ENCODE assay signal across 8 mouse cellular contexts in the genomic region with DNA sequence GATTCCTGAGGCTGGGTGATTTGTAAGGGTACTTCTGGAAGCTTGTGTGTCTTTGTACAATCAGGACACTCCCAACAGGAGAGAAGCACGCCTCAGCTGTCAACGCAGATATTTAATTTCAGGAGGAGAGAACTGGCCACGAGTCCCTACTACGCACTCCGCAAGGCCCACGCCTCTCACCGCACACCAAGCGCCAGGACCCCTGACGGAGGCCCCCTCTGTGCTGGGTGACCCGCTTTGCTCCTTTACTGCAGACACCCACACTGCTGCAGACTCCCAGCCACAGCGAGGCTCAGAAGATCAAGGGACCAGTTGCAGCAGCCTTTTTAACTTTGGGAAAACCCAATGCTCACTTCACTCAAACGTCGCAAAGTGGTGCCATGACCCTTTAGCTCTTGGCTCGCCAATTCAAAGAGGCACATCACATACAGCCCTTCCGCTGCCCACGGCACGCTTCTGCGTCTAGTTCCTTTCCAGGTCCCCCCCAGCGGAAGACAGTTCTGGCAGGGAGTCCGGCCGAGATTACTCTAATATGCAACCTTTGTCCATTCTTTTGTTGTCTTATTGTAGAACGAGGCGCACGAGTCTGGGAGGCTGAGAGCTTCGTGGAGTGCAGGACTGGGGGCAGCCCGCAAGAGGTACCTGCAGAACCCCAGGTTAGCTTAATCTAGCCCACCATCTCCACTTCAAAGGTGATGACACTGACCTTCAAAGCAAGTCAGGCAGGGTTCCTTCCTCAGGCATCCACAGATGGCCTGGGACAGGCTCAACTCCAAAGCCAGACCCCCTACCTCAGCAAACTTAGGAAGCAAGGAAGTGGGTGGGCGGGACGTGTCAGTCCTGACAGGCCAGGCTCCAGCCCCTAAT. TPM values are rescaled to one million over a fixed set of nuclear protein-coding genes. Genes with fewer than 3 reads are reported as not detected.
DNase-seq lines count a peak whose midpoint lies in the region; ATAC-seq and TF ChIP-seq lines count a peak whose summit lies in the region.

No protein-coding gene starts in this region.

- WGBS in heart, embryonic 15.5 days, result 21% methylated on average over 28 of the region's 28 CpGs
- WGBS in liver, embryonic 12.5 days (ENCODE audit: insufficient replicate concordance), result 41% methylated on average over 28 of the region's 28 CpGs
- 43% methylated on average over 28 of the region's 28 CpGs for WGBS in stomach, postnatal 0 days

- no peak for TF ChIP-seq CTCF in stomach, postnatal 0 days (IDR thresholded peaks at IDR 0.05; ENCODE audit: low read depth)

- H3K36me3 ChIP-seq in heart, embryonic 15.5 days, result no peaks in the 10 kb centered on the region
- H3K36me3 ChIP-seq in liver, embryonic 12.5 days, result peaks cover 4% of the 10 kb centered on the region; the same call in 1 of the 2 replicates
- H3K36me3 ChIP-seq in stomach, postnatal 0 days (ENCODE audit: control insufficient read depth, insufficient read depth, low read length), result no peaks in the 10 kb centered on the region

- no peaks in the 10 kb centered on the region for H3K27me3 ChIP-seq in heart, embryonic 15.5 days
- no peaks in the 10 kb centered on the region for H3K27me3 ChIP-seq in liver, embryonic 12.5 days (replicated peaks)
- no peaks in the 10 kb centered on the region for H3K27me3 ChIP-seq in stomach, postnatal 0 days (ENCODE audit: control insufficient read depth, insufficient read depth, low read length)

- H3K9me3 ChIP-seq in heart, embryonic 15.5 days (replicated peaks), result no peaks in the 10 kb centered on the region
- no peaks in the 10 kb centered on the region for H3K9me3 ChIP-seq in liver, embryonic 12.5 days (replicated peaks)
- no peaks in the 10 kb centered on the region for H3K9me3 ChIP-seq in stomach, postnatal 0 days (ENCODE audit: control insufficient read depth, low read length)

- H3K27ac ChIP-seq in heart, embryonic 15.5 days, result peak overlapping the region; percentile 95
- H3K27ac ChIP-seq in liver, embryonic 12.5 days, result 0 out of 2 replicates have a peak overlapping the region, but pooled peaks have one; percentile 74
- no peak overlapping the region; the same call in 1 of the 2 replicates for H3K27ac ChIP-seq in stomach, postnatal 0 days (replicated peaks)

- H3K4me3 ChIP-seq in heart, embryonic 15.5 days, result peak overlapping the region; percentile 87
- peak overlapping the region; percentile 72 for H3K4me3 ChIP-seq in liver, embryonic 12.5 days
- H3K4me3 ChIP-seq in stomach, postnatal 0 days (ENCODE audit: low read depth, low read length), result peak overlapping the region; percentile 81

- no peak for TF ChIP-seq EP300 in stomach, postnatal 0 days (optimal IDR thresholded peaks at IDR 0.05)

- peak overlapping the region; percentile 90 for H3K4me2 ChIP-seq in heart, embryonic 15.5 days
- peak overlapping the region; percentile 96 for H3K4me2 ChIP-seq in liver, embryonic 12.5 days
- peak overlapping the region; percentile 95 for H3K4me2 ChIP-seq in stomach, postnatal 0 days (replicated peaks; ENCODE audit: low read depth)

- peak overlapping the region; percentile 94 for H3K9ac ChIP-seq in heart, embryonic 15.5 days
- peak overlapping the region; percentile 84 for H3K9ac ChIP-seq in liver, embryonic 12.5 days
- peak overlapping the region; percentile 76 for H3K9ac ChIP-seq in stomach, postnatal 0 days (ENCODE audit: low read length)

- DNase-seq in lung, postnatal 10 days, result peak; percentile 34
- DNase-seq in lung, postnatal 14 days, result no peak
- peak; percentile 32 for DNase-seq in cerebellum, adult 9-10 months
- no peak for DNase-seq in stomach, postnatal 0 days (ENCODE audit: low spot score)
- DNase-seq in right cerebral cortex, postnatal 4 days, result no peak
- no peak for DNase-seq in spleen, adult 18-20 months

- peaks cover 61% of the 10 kb centered on the region for H3K4me1 ChIP-seq in heart, embryonic 15.5 days (replicated peaks)
- peaks cover 28% of the 10 kb centered on the region for H3K4me1 ChIP-seq in liver, embryonic 12.5 days
- H3K4me1 ChIP-seq in stomach, postnatal 0 days (replicated peaks; ENCODE audit: control insufficient read depth, insufficient read depth), result no peaks in the 10 kb centered on the region; the same call in 1 of the 2 replicates

- ATAC-seq in heart, embryonic 15.5 days (replicated peaks; ENCODE audit: insufficient number of reproducible peaks, insufficient read depth, low FRiP score, low read depth), result no peak
- peak; percentile 43; the same call in 1 of the 2 replicates for ATAC-seq in liver, embryonic 12.5 days
- no peak for ATAC-seq in stomach, postnatal 0 days (ENCODE audit: low FRiP score, low TSS enrichment)

RNA-seq across cellular contexts. Expression of gene Smyd2, which starts 1.2 kb away (rescaled TPM):
- polyA plus RNA-seq in heart, embryonic 15.5 days (2015; fragmentation: Nextera tagmentation; extraction: Ambion mirVana), result 208 and 210 TPM in 2 replicates
- 49.0 and 53.4 TPM in 2 replicates for polyA plus RNA-seq in liver, embryonic 12.5 days (2016; fragmentation: Nextera tagmentation; extraction: Ambion mirVana)
- polyA plus RNA-seq in stomach, postnatal 0 days (2015; fragmentation: Nextera tagmentation; extraction: Ambion mirVana), result 59.0 and 61.7 TPM in 2 replicates

Comparison
In these comparisons a context has a peak if more than half of its experiments do, and no peak if none do; other contexts are left out.
1. DNase-seq: peak in lung, postnatal 10 days (single experiment) and cerebellum, adult 9-10 months (single experiment); none in lung, postnatal 14 days (single experiment), stomach, postnatal 0 days (single experiment), right cerebral cortex, postnatal 4 days (single experiment) and spleen, adult 18-20 months (0 of 2).
2. Peak in every context shown above with its lines, with median percentiles within 50 percentile points of each other: H3K4me2 ChIP-seq, H3K4me3 ChIP-seq and H3K9ac ChIP-seq.